Comparison of ENCODE assay signal across 21 mouse cellular contexts in genomic region chr9:25265795-25266194, GRCm38 (mm10).
"Had no signal": no experiment of that assay in that cellular context is flagged by ENCODE, and none has a peak within 500 bp of the region (broad histone marks: within the 10 kb centered on the region; RNA-seq: fewer than 3 reads in every experiment).

No protein-coding gene starts in this region.

- H3K4me1 ChIP-seq: heart, embryonic 10.5 days; hindbrain, embryonic 13.5 days; hindbrain, embryonic 15.5 days; limb, embryonic 13.5 days; limb, embryonic 15.5 days had no signal

- DNase-seq: gastrocnemius, adult 2 months; gastrocnemius, postnatal 10 days; gastrocnemius, postnatal 25 days; heart, adult 18-20 months; heart, postnatal 14 days; heart, postnatal 36 days; kidney, adult 11 months; kidney, adult 2 months; kidney, adult 9 months; kidney, postnatal 14 days; kidney, postnatal 36 days; left cerebral cortex, postnatal 4 days had no signal

- H3K4me3 ChIP-seq: gastrocnemius, adult 2 months; heart, embryonic 10.5 days; heart, embryonic 13.5 days; heart, embryonic 15.5 days; hindbrain, embryonic 13.5 days; hindbrain, embryonic 15.5 days; kidney, embryonic 15.5 days; left cerebral cortex, adult 2 months; limb, embryonic 13.5 days; limb, embryonic 15.5 days had no signal
